Mouse (Mus musculus) olfactory bulb, adult 2 months (tissue): ENCODE measurements at regions not wholly inside any gene's neighbourhood (a gene's known extent, or its start where the extent isn't known, plus 50 kb on each side); places are given as distances from the start of the nearest gene placed in this dataset.

Experiments used
- CTCF ChIP-seq: fragments of 200-500 bp; IDR thresholded peaks from 2 replicates; pipeline ENCODE4 v1.5.1; 2012; ENCODE audit warnings: low read depth, mild to moderate bottlenecking, low read length, moderate library complexity; ENCODE audit not compliant: insufficient read depth
- POLR2A ChIP-seq: fragments of 200-500 bp; IDR thresholded peaks from 2 replicates; pipeline ENCODE4 v1.6.1; 2012; ENCODE audit warnings: mild to moderate bottlenecking, low read depth, low read length, moderate library complexity; ENCODE audit not compliant: insufficient read depth

DNA sequence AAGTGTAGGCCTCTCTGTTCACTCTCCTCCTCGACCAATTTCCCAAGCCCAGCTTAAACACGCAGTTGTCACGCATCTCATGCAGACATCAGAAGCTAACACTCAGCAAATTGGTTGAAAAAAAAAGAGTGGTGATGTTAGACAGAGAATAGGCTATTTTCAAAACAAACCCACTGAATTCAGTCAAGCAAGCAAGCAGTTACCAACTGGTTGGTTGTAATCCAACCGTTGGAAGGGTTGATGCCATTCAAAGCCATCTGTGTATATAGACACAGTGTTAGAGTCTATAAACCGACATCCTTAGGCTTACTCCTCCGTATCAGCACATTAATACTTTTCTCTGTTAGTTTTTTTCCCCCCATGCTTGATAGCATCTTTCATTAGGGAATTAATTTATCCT is 307.6 kb upstream of the Auts2 start:
- TF ChIP-seq CTCF (no peak), POLR2A (no peak)
